Mouse (Mus musculus) G1E-ER4 (cell line): ENCODE data around the gene Aldh1a2. TPM values are rescaled to one million over a fixed set of nuclear protein-coding genes. Genes with fewer than 3 reads are reported as not detected.

Source experiments
- GATA1 ChIP-seq: IDR thresholded peaks from one replicate; pipeline ENCODE4 v1.8.0; 2012; ENCODE audit warnings: low read length, inconsistent platforms
- polyA plus RNA-seq: library from polyadenylated mRNA; stranded (reverse); fragments of >175 nt; gene quantifications from 2 replicates; pipeline ENCODE4 v1.2.3, GENCODE M21; 2012

Aldh1a2 gene
- polyA plus RNA-seq, 1 experiment, result not detected

GRCm38 (mm10) chr9:71317096-71317920 lies 101.7 kb downstream of the Aldh1a2 start:
- no peak for TF ChIP-seq GATA1

DNA sequence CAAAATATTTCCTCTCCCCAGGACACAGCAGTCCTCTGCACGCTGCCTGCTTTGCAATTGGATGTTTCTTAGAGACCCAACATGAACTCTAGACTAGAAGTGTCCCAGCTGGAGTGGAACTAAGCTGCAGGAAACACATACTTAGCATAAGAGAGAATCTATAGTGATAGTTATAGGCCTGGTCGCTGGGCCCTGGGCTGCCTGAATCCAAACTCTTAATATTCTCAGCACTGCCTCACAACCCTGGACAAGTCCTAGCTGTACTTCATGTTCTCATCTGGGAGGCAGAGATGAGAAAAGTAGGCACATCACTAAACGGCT lies 102.3 kb downstream of the Aldh1a2 start:
- TF ChIP-seq GATA1, result no peak

GRCm38 (mm10) chr9:71319776-71320175 lies 104.2 kb downstream of the Aldh1a2 start:
- TF ChIP-seq GATA1, result no peak

- no peak for TF ChIP-seq GATA1
Measured at GRCm38 (mm10) chr9:71320246-71321155, 104.9 kb downstream of the Aldh1a2 start.

GRCm38 (mm10) chr9:71321436-71321835 lies 105.8 kb downstream of the Aldh1a2 start:
- no peak for TF ChIP-seq GATA1

- no peak for TF ChIP-seq GATA1
Measured at GRCm38 (mm10) chr9:71321871-71322270, 106.3 kb downstream of the Aldh1a2 start.

- no peak for TF ChIP-seq GATA1
Measured at GRCm38 (mm10) chr9:71323303-71323952, 107.8 kb downstream of the Aldh1a2 start.

DNA sequence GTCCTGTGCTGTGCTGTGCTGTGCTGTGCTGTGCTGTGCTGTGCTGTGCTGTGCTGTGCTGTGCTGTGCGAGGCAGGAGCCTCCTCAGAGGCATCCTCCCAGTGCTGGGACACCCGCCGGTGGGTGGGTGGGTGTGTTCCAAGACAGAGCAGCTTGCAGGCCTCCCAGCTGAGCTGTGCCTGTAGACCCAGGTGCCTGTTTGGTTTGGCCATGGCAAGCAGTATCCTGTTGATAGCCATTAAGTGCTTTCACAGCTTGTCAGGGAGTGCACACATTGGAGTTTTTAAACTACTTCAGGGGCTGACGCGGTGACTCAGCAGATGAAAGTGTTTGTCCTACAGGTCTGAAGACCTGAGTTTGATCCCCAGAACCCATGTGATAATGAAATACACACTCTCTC lies 108.5 kb downstream of the Aldh1a2 start:
- no peak for TF ChIP-seq GATA1

DNA sequence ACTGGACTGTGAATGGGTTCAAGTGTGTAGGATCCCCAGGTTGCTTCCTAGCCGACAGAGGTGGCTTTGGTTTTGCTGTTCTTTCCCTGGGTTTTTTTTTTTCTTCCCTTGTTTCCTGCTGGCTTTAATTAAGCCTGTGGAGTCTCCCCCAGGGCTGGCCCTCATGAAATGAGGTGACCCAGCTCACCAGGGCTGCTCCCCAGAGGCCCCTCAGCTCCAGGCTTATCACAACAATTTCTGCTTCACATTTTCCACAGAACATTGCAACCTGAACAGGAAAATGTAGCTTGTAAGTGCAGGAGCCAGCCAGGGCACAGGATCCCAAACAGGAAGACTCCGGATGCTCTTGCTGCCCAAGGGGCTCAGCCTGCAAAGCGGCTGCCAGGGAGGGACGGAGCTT lies 110.7 kb downstream of the Aldh1a2 start:
- TF ChIP-seq GATA1, result no peak

DNA sequence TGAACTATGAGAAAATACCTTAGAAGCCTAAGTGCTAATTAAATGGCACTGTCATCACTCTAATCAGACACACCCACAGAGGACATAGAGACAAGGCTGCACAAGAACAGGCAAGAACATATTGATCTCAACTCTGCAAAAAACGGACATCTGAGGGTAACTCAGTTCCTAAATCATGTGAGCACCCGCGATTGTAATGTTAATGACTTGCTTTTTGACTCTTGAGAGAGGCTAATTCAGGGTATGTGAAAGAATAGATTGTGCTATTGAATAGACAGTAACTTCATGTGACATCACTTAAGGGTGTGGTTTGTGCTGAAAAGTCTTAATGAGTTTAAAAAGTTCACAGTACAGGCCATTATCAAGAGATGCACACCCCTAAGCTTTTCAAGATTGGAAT lies 116.1 kb downstream of the Aldh1a2 start:
- TF ChIP-seq GATA1, result no peak

GRCm38 (mm10) chr9:71336674-71337073 lies 121.1 kb downstream of the Aldh1a2 start:
- TF ChIP-seq GATA1, result no peak

GRCm38 (mm10) chr9:71337425-71337824 lies 121.8 kb downstream of the Aldh1a2 start:
- TF ChIP-seq GATA1, result no peak

DNA sequence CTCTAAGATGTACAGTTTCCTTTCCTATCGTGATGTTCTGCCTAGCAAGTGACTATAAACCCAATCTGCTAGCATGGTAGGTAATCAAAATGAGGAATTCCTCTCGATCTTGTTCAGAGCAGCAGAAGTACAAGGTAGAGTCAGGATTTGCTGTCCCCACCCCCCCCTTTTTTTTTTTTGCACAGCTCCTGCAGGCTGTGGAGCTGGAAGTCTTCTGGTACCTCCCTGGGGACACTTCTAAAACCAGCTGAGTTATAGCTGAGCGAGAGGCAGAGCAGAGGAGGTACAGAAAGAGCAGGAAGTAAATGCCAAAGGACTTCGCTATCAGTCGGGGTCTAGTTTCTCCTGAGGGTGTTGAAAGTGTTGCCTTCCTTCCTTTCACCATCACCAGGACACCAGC lies 124.5 kb downstream of the Aldh1a2 start:
- no peak for TF ChIP-seq GATA1

Other genes with a start within 250 kb of the Aldh1a2 start
- gene Aqp9, start 47.1 kb upstream of the Aldh1a2 start, polyA plus RNA-seq, result 0.06 and 0.21 TPM in 2 replicates